Mouse (Mus musculus) heart, embryonic 11.5 days (tissue): Measurements from ENCODE around the gene Fam173a. TPM values are rescaled to one million over a fixed set of nuclear protein-coding genes. Genes with fewer than 3 reads are reported as not detected.

Experiments
- ATAC-seq: fragments of 200-750 bp; cut with Nextera tagmentation; replicated peaks from 2 replicates; pipeline ENCODE4 v1.8.0; 2017; ENCODE audit warnings: moderate library complexity; ENCODE audit not compliant: insufficient number of reproducible peaks, low FRiP score, low TSS enrichment
- H3K27ac ChIP-seq: fragments of 300-500 bp; sonication (generic); 2 replicates; pipeline ENCODE4 v1.5.1; 2014; ENCODE audit warnings: mild to moderate bottlenecking, low read depth, low read length
- H3K27me3 ChIP-seq: fragments of 300-500 bp; sonication (generic); 2 replicates; pipeline ENCODE4 v1.6.1; 2014; ENCODE audit warnings: mild to moderate bottlenecking, low read length, mixed read lengths; ENCODE audit not compliant: control insufficient read depth, insufficient read depth
- H3K36me3 ChIP-seq: fragments of 300-500 bp; sonication (generic); 2 replicates; pipeline ENCODE4 v1.6.1; 2014; ENCODE audit warnings: mild to moderate bottlenecking, low read length, moderate library complexity, mixed read lengths; ENCODE audit not compliant: control insufficient read depth, insufficient read depth
- H3K4me1 ChIP-seq: fragments of 300-500 bp; sonication (generic); 2 replicates; pipeline ENCODE4 v1.6.1; 2014; ENCODE audit warnings: low read length; ENCODE audit not compliant: control insufficient read depth, insufficient read depth
- H3K4me2 ChIP-seq: fragments of 300-500 bp; sonication (generic); 2 replicates; pipeline ENCODE4 v1.6.1; 2014; ENCODE audit warnings: mild to moderate bottlenecking, moderate library complexity
- H3K4me3 ChIP-seq: fragments of 300-500 bp; sonication (generic); 2 replicates; pipeline ENCODE4 v1.5.1; 2014; ENCODE audit warnings: low read depth, low read length
- H3K9ac ChIP-seq: fragments of 300-500 bp; sonication (generic); 2 replicates; pipeline ENCODE4 v1.6.1; 2014; ENCODE audit warnings: mild to moderate bottlenecking, low read depth, low read length, moderate library complexity
- H3K9me3 ChIP-seq: fragments of 300-500 bp; sonication (generic); replicated peaks from 2 replicates; pipeline ENCODE4 v1.6.1; 2016; ENCODE audit warnings: low read length; ENCODE audit not compliant: control insufficient read depth
- WGBS: fragments of 180-500 bp; shearing (Covaris S2); extraction: QIAGEN DNeasy Blood & Tissue Kit; methylation state at CpG from one replicate; pipeline ENCODE4 v1.1.7; 2014; ENCODE audit not compliant: insufficient replicate concordance; 5-methylcytosine and 5-hydroxymethylcytosine counted together
- polyA plus RNA-seq: library from polyadenylated mRNA; unstranded; fragments of >200 nt; fragmentation: Nextera tagmentation; extraction: Ambion mirVana; gene quantifications from 2 replicates; pipeline ENCODE4 v1.2.1, GENCODE M21; 2014

Fam173a gene
- polyA plus RNA-seq, 1 experiment from 2014 or later, result 74.0 TPM

DNA sequence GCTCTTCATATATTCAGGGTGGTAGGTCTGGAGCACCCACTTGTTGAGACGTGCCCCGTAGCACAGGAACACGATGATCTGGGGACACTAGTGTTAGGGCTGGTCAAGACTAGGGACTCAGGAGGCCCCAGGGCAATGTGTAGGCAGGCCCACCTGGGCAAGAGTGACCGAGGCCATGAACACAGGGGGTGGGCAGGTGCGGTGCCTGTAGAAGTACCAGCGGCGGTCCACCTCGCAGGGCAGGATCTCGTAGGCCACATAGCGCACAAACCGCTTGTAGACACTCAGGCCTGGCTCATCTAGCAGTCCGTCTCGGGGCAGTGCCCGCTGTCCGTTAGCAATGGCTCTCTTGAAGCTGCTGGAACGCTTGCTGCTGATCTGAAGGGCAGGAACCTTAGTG lies 43.1 kb upstream of the Fam173a start:
- Histone ChIP-seq H3K27me3 (no peaks in the 10 kb centered on the region), H3K27ac (no peak overlapping the region), H3K9ac (peak overlapping the region; percentile 73), H3K4me2 (peak overlapping the region; percentile 86), H3K9me3 (no peaks in the 10 kb centered on the region), H3K4me1 (peaks cover 56% of the 10 kb centered on the region), H3K36me3 (peaks cover 28% of the 10 kb centered on the region), H3K4me3 (no peak overlapping the region)
- no peak for ATAC-seq
- WGBS, result 88% methylated on average over 16 of the region's 16 CpGs

DNA sequence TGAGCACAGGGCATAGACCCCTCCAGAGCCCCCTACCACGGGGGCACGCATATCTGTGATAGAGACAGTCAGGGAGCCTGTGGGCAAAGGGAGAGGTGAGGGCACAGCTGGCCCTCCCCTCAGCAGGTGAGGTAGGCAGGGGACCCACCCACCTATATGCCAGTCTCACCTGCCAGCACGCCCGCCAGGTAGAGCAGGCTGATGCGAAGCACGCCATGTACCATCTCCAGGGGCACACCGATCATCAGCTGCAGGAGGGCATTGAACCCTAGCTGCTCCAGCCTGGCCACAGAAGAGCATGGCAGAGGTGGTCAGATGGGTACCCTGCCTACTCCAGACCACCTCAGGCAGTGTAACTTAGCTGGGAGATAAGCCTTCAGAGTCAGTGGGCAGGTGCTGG lies 42.6 kb upstream of the Fam173a start:
- Histone ChIP-seq H3K27me3 (no peaks in the 10 kb centered on the region), H3K4me2 (peak overlapping the region; percentile 98), H3K4me3 (peak overlapping the region; percentile 88; the same call in 1 of the 2 replicates), H3K36me3 (peaks cover 28% of the 10 kb centered on the region), H3K27ac (no peak overlapping the region), H3K4me1 (peaks cover 60% of the 10 kb centered on the region), H3K9me3 (no peaks in the 10 kb centered on the region), H3K9ac (no peak overlapping the region)
- ATAC-seq, result no peak
- WGBS, result 92% methylated on average over 7 of the region's 7 CpGs

DNA sequence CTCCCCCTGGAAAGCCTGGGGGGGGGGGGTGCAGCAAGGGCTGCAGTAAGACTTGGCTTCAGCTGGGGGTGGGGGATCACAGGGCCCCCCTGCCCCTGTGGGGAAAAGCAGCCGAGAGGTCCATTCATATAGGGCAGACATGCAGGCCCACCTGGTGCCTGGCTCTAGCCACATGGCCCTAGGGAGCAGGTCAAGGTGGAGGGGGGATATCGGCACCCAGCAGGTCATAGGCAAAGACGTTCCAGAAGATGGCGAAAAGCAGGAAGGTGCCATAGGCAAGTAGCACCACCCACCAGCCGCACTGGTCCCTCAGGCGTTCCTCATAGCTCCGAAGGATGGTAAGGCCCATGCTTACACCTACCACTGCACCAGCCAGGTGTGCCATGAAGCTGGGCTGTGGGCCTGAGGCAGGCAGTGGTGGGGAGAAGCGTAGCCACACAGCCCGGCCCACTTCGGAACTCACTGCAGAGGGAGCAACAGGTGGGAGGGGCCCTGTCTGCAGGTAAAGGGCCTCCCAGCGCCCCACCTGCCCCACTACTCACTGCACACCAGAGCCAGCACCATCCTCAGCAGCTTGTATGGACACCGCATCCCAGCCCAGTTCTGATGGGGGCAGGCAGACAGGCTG lies 42.0 kb upstream of the Fam173a start:
- H3K9me3 ChIP-seq, result no peaks in the 10 kb centered on the region
- WGBS, result 90% methylated on average over 12 of the region's 12 CpGs
- peak overlapping the region; percentile 88 for H3K4me3 ChIP-seq
- H3K36me3 ChIP-seq, result peaks cover 27% of the 10 kb centered on the region
- H3K4me2 ChIP-seq, result peak overlapping the region; percentile 98
- no peaks in the 10 kb centered on the region for H3K27me3 ChIP-seq
- H3K27ac ChIP-seq, result peak overlapping the region; percentile 99; the same call in 1 of the 2 replicates
- no peak for ATAC-seq
- peaks cover 66% of the 10 kb centered on the region for H3K4me1 ChIP-seq
- peak overlapping the region; percentile 92 for H3K9ac ChIP-seq

DNA sequence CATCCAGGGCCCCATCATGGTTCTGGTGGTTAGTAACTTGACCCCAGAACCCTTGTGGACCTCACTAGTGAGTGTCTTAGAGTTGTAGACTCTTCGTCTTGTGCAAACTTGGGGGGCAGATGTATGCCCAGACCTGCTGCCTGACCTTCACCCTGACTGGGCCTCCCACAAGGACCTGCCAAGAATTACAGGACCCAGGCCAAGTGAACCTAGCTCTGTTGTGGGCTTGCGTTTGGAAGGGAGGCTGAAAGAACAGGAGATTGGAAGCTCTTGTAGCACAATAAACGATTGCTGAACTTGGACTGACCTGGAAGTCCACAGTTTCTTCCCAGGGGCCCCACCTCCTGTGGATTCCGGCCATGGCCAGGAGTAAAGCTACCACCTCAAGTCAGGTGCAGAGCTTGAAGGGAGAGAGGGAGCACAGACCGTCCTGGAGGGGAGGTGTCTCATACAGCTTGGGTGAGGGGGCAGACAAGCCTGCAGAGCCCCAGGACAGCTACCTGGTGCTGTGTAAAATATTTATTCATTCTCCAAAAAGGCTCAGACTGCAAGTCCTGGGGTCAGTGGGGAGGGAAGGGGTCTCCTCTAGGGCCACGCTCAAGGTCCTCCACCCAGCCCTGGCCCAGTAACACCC lies 41.4 kb upstream of the Fam173a start:
- Histone ChIP-seq H3K27me3 (no peaks in the 10 kb centered on the region), H3K4me3 (peak overlapping the region; percentile 88), H3K27ac (peak overlapping the region; percentile 99), H3K4me1 (peaks cover 69% of the 10 kb centered on the region), H3K36me3 (peaks cover 22% of the 10 kb centered on the region), H3K4me2 (peak overlapping the region; percentile 98), H3K9ac (peak overlapping the region; percentile 92), H3K9me3 (no peaks in the 10 kb centered on the region)
- ATAC-seq, result no peak
- WGBS, result 39% methylated on average over 6 of the region's 6 CpGs

DNA sequence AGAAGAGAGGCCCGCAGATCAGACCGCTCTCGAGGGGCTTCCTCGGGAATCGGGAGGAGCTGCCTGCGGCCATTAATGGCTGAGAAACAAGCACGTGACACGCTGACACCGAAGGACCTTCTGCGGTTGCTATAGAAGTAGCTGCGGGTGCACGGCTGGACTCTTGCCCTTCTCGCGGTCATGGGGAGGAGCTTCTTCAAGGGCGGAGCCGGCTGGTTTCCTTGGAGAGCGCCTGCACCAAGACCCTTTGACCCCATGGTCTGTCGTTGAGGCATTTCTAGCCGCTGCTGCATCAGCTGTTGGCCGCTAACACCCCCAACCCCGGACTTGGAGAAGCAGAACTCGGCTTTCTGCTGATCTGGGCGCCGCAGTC lies 40.6 kb upstream of the Fam173a start, which contains the start of gene Stub1:
Gene Stub1 (minus strand): TSS at position 114 of the 373 bp plus-strand sequence.
- peaks cover 73% of the 10 kb centered on the region for H3K4me1 ChIP-seq

DNA sequence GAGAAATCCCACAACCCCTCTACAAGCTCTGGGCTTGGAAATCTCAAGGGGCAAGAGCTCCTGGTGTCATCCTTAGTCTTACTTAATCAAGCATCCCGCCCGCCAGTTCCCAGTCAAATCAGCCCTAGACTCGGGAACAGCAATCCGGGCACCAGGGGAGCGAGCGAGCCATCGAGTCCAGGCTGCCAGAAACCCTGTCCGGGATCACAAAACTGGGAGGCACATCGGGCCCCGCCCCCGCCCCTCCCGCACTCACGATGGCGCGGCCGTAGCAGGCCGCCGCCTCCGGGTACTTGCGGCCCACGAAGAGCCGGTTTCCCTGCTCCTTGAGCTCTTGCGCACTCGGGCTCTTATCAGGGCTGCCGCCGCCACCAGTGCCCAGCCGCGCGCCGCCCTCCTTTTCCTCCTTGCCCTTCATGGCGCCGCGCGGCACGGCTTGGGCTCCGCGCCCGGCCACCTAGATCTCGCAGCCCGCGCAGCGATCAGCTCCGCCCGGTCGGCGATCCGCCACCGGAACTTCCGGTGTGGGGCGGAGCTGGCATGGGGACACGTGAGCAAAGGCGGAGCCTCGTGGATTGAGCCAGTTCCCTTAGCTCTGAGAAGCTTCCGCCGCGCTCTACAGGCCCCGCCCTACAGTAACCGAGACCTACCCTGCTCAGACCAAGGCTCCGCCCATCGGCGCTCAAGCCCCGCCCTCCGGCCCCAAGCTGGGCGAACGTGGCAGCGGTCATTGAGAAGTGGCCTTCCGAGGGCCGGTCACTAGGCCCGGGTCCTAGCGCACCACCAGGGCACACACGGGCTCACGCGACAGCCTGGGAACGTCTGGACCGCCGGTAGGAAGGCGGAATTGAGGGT lies 40.0 kb upstream of the Fam173a start:
- Histone ChIP-seq H3K9ac (peak overlapping the region; percentile 92), H3K36me3 (peaks cover 20% of the 10 kb centered on the region), H3K27me3 (no peaks in the 10 kb centered on the region), H3K4me3 (peak overlapping the region; percentile 88), H3K27ac (peak overlapping the region; percentile 99), H3K4me1 (peaks cover 71% of the 10 kb centered on the region), H3K9me3 (no peaks in the 10 kb centered on the region), H3K4me2 (peak overlapping the region; percentile 98)
- peak; percentile 91 for ATAC-seq
- under 1% methylated on average over 61 of the region's 77 CpGs for WGBS

More for the DNA sequence above, 40.6 kb upstream of the Fam173a start, which contains the start of gene Stub1:
- H3K9me3 ChIP-seq, result no peaks in the 10 kb centered on the region
- peaks cover 19% of the 10 kb centered on the region for H3K36me3 ChIP-seq
- H3K9ac ChIP-seq, result peak within 1 kb of the TSS; percentile 92
- under 1% methylated on average over 24 of the region's 24 CpGs for WGBS
- H3K27ac ChIP-seq, result peak within 1 kb of the TSS; percentile 99
- H3K27me3 ChIP-seq, result no peaks in the 10 kb centered on the region
- H3K4me2 ChIP-seq, result peak within 1 kb of the TSS; percentile 98
- peak within 1 kb of the TSS; percentile 88 for H3K4me3 ChIP-seq
- ATAC-seq, result peak; percentile 73

DNA sequence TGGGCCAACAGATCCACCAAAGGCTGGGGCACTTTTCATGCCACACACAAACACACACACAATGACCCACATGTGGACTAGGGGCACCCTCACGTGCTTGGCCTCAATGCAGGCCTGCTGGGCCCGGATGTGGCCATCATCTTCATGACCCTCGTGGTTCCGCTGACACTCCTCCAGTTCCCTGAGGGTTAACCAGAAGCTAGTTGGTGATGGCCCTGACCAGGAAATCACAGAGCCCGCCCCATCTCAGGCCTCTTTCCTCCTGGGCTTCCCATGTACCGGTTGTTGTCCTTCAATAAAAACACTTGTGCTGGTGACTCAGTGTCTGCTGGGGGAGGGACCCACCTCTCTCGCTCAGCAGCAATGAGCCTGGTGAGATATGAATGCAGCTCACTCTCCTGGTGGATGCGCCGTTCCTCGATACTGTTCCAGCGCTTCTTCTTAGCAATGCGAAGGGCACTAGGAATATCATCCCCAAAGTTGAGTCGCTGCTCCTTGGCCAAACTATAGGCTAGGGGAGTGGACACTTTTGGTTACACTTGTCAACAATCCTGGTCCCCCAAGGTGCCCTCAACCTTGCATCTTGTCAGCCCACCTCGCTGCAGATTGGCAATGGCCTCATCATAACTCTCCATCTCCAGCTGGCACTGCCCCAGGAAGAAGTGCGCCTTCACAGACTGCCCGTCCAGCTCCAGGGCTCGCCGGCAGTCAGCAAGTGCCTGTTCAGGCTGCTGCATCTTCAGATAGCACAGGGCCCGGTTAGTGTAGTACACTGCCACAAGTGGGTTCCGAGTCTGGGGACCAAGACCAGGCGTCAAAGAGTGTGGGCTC lies 39.0 kb upstream of the Fam173a start:
- 50% methylated on average over 21 of the region's 21 CpGs for WGBS
- H3K9ac ChIP-seq, result peak overlapping the region; percentile 92
- no peak for ATAC-seq
- H3K36me3 ChIP-seq, result peaks cover 24% of the 10 kb centered on the region
- peaks cover 61% of the 10 kb centered on the region for H3K4me1 ChIP-seq
- peak overlapping the region; percentile 99; the same call in 1 of the 2 replicates for H3K27ac ChIP-seq
- H3K9me3 ChIP-seq, result no peaks in the 10 kb centered on the region
- H3K27me3 ChIP-seq, result no peaks in the 10 kb centered on the region
- peak overlapping the region; percentile 98 for H3K4me2 ChIP-seq
- peak overlapping the region; percentile 88 for H3K4me3 ChIP-seq
